Mouse (Mus musculus): ENCODE measurements around the gene Tmem246.

DNA sequence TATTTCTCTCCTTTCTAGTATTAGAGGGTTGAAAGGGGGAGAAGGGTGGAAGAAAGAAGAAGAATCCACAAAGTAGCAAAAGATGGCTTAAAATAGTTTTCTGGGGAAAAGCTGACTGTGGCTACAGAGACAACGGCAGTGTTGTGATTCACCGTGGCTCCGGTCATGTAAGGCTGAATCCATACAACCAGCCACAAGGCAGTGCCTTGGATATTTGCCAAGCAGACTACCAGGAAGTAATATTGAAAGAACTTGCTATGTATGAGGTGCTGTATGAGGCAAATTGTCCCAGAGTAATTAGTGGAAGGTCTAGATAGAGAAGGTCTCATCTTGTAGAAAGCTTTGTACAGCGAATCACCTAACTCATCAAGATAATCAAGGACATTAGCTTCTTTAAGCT, 25.5 kb downstream of the Tmem246 start:
- TF ChIP-seq CTCF (IDR thresholded peaks at IDR 0.05; ENCODE audit: low read depth, low read length) (no peak), POLR2A (IDR thresholded peaks at IDR 0.05; ENCODE audit: borderline replicate concordance, low read depth, low read length) (no peak)
